Mouse (Mus musculus) liver, adult 2 months (tissue): ENCODE results near the gene Ccnq. TPM values are rescaled to one million over a fixed set of nuclear protein-coding genes. Genes with fewer than 3 reads are reported as not detected.

Experiments
- DNase-seq: peaks from one replicate; pipeline ENCODE4 v3.0.0-alpha.2; 2011; ENCODE audit warnings: low read depth, low spot score; ENCODE audit errors: extremely low read depth
- H3K27ac ChIP-seq: fragments of 200-500 bp; replicated peaks from 2 replicates; pipeline ENCODE4 v1.5.1; 2012; ENCODE audit warnings: low read depth, mild to moderate bottlenecking, control low read depth, inconsistent platforms, low read length; ENCODE audit not compliant: insufficient read depth
- H3K27me3 ChIP-seq: fragments of 200-500 bp; 2 replicates; pipeline ENCODE4 v1.6.1; 2012; ENCODE audit warnings: mild to moderate bottlenecking, moderate library complexity, low read length, inconsistent platforms; ENCODE audit not compliant: control insufficient read depth, insufficient read depth
- H3K36me3 ChIP-seq: fragments of 200-500 bp; 2 replicates; pipeline ENCODE4 v1.6.1; 2012; ENCODE audit warnings: low read length, inconsistent platforms; ENCODE audit not compliant: control insufficient read depth, insufficient read depth
- H3K4me1 ChIP-seq: fragments of 200-500 bp; 2 replicates; pipeline ENCODE4 v1.6.1; 2011; ENCODE audit warnings: low read length; ENCODE audit not compliant: control insufficient read depth, insufficient read depth
- H3K4me3 ChIP-seq: fragments of 200-500 bp; 2 replicates; pipeline ENCODE4 v1.5.1; 2011; ENCODE audit warnings: low read depth, mild to moderate bottlenecking, control low read depth, low read length, moderate library complexity; ENCODE audit not compliant: insufficient read depth
- H3K79me2 ChIP-seq: fragments of 200-500 bp; 2 replicates; pipeline ENCODE4 v1.6.1; 2012; ENCODE audit warnings: inconsistent platforms, mild to moderate bottlenecking, low read length, moderate library complexity; ENCODE audit not compliant: control insufficient read depth, insufficient read depth
- H3K9ac ChIP-seq: fragments of 200-500 bp; 2 replicates; pipeline ENCODE4 v1.6.1; 2012; ENCODE audit warnings: low read depth, mild to moderate bottlenecking, control low read depth, inconsistent platforms, low read length
- CTCF ChIP-seq: fragments of 200-500 bp; IDR thresholded peaks from 2 replicates; pipeline ENCODE4 v1.5.1; 2011; ENCODE audit warnings: low read depth, low read length, control low read depth
- POLR2A ChIP-seq: fragments of 200-500 bp; IDR thresholded peaks from 2 replicates; pipeline ENCODE4 v1.6.1; 2011; ENCODE audit warnings: low read length, control low read depth; ENCODE audit not compliant: insufficient read depth; ENCODE audit errors: extremely low read depth
- WGBS: fragments of 180-500 bp; shearing (Covaris S2); methylation state at CpG from one replicate; pipeline ENCODE4 v1.1.7; 2018; 5-methylcytosine and 5-hydroxymethylcytosine counted together
- polyA plus RNA-seq: library from polyadenylated mRNA; depleted of rRNA; stranded (reverse); fragments of >200 nt; gene quantifications from 2 replicates; pipeline ENCODE4 v1.2.3, GENCODE M21; 2012; rRNA removed
- total RNA-seq: library from RNA; depleted of rRNA; stranded (reverse); fragments of >200 nt; gene quantifications from 2 replicates; pipeline ENCODE4 v1.2.3, GENCODE M21; 2014; rRNA removed

Gene Ccnq
- total and polyA plus RNA-seq, 2 experiments: 14.1 to 27.9 TPM

DNA sequence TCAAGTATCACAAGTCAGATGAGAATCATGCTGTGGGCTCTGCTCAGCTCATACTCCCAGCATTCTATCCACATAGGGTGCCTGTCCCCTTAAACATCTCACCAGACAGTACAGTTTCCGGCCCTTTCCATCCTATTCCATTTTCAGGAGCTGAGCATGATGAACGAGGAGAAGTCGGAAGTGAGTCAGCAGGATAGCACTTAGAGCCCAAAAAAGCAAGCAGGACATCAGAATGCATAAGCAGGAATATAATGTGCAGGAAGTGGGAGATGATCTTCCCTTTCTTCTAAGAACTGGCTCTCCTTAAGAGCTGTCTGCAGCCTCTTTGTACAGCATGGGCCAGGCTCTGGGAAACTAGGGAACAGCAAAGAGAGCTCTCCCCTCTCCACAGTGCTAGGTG is 49.2 kb downstream of the Ccnq start:
- 73% methylated on average over 3 of the region's 3 CpGs for WGBS
- no peak overlapping the region for H3K27ac ChIP-seq
- no peak overlapping the region for H3K9ac ChIP-seq
- H3K27me3 ChIP-seq: no peaks in the 10 kb centered on the region
- H3K36me3 ChIP-seq: no peaks in the 10 kb centered on the region
- no peaks in the 10 kb centered on the region for H3K79me2 ChIP-seq
- H3K4me1 ChIP-seq: 0 out of 2 replicates have a peak, but pooled peaks cover 2% of the 10 kb centered on the region
- no peak for DNase-seq
- TF ChIP-seq CTCF: no peak
- TF ChIP-seq POLR2A: no peak
- H3K4me3 ChIP-seq: no peak overlapping the region

Other genes with a start within 250 kb of the Ccnq start
- 0.34 and 0.37 TPM in 2 replicates for gene Sebox, start 248.3 kb downstream of the Ccnq start, total RNA-seq
- 0.36 and 0.91 TPM in 2 replicates for gene Sebox, start 248.3 kb downstream of the Ccnq start, polyA plus RNA-seq
- gene Tmem199, start 239.6 kb downstream of the Ccnq start, total RNA-seq: 7.7 and 10.8 TPM in 2 replicates
- gene Tmem199, start 239.6 kb downstream of the Ccnq start, polyA plus RNA-seq: 5.9 and 6.1 TPM in 2 replicates
- 63.5 and 67.5 TPM in 2 replicates for gene Poldip2, start 239.5 kb downstream of the Ccnq start, total RNA-seq
- gene Poldip2, start 239.5 kb downstream of the Ccnq start, polyA plus RNA-seq: 77.6 and 80.9 TPM in 2 replicates
- 11.5 and 14.4 TPM in 2 replicates for gene Tnfaip1, start 215.4 kb downstream of the Ccnq start, total RNA-seq
- gene Tnfaip1, start 215.4 kb downstream of the Ccnq start, polyA plus RNA-seq: 13.9 and 16.7 TPM in 2 replicates
- gene Ift20, start 215.4 kb downstream of the Ccnq start, total RNA-seq: 107 and 120 TPM in 2 replicates
- gene Ift20, start 215.4 kb downstream of the Ccnq start, polyA plus RNA-seq: 80.7 and 84.2 TPM in 2 replicates
- 102 and 123 TPM in 2 replicates for gene Tmem97, start 201.0 kb downstream of the Ccnq start, total RNA-seq
- 76.5 and 91.6 TPM in 2 replicates for gene Tmem97, start 201.0 kb downstream of the Ccnq start, polyA plus RNA-seq
- gene Nlk, start 54.4 kb downstream of the Ccnq start, total RNA-seq: 7.0 and 7.5 TPM in 2 replicates
- gene Nlk, start 54.4 kb downstream of the Ccnq start, polyA plus RNA-seq: 4.8 and 5.5 TPM in 2 replicates
- gene Lyrm9, start 74.9 kb upstream of the Ccnq start, total RNA-seq: 17.7 and 20.6 TPM in 2 replicates
- gene Lyrm9, start 74.9 kb upstream of the Ccnq start, polyA plus RNA-seq: 13.6 and 15.2 TPM in 2 replicates
- gene Nos2, start 169.1 kb upstream of the Ccnq start, total RNA-seq: under 0.01 and 0.13 TPM in 2 replicates
- gene Nos2, start 169.1 kb upstream of the Ccnq start, polyA plus RNA-seq: 0.02 and 0.06 TPM in 2 replicates
- gene Lgals9, start 233.2 kb upstream of the Ccnq start, total RNA-seq: 175 and 236 TPM in 2 replicates
- 1,032 and 1,086 TPM in 2 replicates for gene Lgals9, start 233.2 kb upstream of the Ccnq start, polyA plus RNA-seq